Mouse (Mus musculus) fat pad, adult 2 months (tissue): ENCODE results near the gene Adcy5.

ENCODE experiments used
- DNase-seq: peaks from one replicate; pipeline ENCODE4 v3.0.0-alpha.2; 2011; ENCODE audit warnings: low read depth, low spot score; ENCODE audit errors: extremely low read depth

Adcy5 gene

GRCm38 (mm10) chr16:35155391-35156305 lies 971 bp downstream of the Adcy5 start:
- no peak for DNase-seq

DNA sequence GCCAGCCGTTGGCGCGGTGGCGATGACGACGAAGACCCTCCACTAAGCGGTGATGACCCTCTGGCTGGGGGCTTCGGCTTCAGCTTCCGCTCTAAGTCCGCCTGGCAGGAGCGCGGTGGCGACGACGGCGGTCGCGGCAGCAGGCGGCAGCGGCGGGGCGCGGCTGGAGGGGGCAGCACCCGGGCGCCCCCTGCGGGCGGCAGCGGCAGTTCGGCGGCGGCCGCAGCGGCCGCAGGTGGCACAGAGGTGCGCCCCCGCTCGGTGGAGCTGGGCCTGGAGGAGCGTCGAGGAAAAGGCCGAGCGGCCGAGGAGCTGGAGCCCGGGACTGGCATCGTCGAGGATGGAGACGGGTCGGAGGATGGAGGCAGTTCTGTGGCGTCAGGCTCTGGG lies 1.6 kb downstream of the Adcy5 start:
- DNase-seq: no peak

GRCm38 (mm10) chr16:35156832-35157231 lies 2.2 kb downstream of the Adcy5 start:
- no peak for DNase-seq

DNA sequence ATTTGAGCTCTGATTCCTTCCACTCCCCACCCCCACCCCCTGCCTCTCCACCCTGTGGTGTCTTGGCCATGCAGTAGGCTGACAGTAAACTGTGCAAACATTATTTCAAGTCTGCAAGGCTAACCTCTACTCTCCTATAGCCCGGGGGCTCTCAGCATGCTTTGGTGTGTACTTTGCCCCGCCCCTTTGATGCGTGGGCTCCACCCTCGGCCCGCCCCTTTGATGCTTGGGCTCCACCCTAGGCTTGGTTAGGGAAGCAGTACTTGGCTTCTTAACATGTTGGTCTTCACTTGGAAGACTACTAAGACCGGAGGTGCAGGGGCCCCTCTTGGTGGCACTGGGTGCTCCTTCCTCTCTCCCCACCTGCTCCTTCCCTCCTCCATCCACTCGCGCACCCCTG lies 4.9 kb downstream of the Adcy5 start:
- no peak for DNase-seq

GRCm38 (mm10) chr16:35159991-35160390 lies 5.3 kb downstream of the Adcy5 start:
- DNase-seq: no peak

DNA sequence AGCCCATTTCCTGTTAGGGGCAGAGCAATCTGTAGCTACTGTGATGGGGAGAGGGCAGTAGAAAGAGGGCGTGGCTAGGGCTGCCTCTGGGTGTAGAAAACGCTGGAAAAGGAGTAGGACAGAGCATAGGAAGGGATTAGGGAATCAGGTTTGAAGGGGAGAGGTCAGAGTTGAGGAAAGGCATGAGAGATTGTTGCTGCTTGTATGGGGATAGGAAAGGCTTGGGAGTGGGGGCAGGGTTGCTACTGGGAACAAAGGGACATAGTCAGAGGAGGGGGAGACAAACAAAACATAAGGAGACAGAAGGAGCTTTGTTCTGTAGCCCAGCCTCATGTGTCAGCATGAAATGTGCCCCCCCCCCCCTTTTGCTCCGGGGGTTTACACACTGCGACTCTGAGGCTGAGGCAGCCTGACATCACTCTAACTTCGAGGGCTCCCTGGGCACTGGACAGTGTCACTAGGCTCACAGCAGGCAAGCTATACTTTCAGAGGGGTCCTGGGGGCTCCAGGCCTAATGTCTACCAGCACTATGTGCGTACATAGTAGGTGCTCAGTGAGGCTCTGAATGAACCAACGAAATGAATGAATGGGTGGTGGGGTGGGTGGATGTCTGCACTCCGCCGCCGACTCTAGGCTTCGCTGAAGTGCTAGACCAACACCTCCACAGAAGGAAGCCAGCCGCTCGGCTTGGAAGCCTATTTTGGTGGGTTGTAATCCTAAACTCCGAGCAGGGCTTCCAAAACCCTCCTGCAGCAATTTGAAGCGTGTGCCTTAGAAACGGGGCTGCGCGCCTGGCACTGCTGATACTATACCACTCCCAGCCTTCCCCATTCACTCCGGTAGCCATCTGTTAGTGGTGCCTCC lies 9.9 kb downstream of the Adcy5 start:
- no peak for DNase-seq

- DNase-seq: no peak
These were observed 10.7 kb downstream of the Adcy5 start for GRCm38 (mm10) chr16:35165361-35165760.

DNA sequence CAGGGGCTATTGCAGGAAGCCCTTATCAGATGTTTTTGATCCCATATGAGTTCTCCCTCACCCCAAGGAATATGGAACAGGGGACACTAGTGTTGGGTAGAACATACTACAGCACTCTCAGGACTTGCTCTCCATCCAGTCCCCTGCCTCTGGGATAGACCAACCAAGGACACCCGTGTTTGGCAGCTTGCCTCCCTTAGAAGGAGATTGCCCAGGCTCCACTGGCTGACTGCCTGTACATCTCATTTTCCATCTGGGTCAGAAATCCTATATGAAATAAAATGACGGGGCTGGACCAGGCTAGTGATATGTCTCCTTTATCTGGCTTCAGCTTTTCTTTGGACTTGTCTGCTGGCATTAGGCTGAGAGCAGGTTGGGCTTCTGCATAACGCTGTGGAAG lies 11.1 kb downstream of the Adcy5 start:
- DNase-seq: no peak

GRCm38 (mm10) chr16:35169431-35169830 lies 14.8 kb downstream of the Adcy5 start:
- no peak for DNase-seq

DNA sequence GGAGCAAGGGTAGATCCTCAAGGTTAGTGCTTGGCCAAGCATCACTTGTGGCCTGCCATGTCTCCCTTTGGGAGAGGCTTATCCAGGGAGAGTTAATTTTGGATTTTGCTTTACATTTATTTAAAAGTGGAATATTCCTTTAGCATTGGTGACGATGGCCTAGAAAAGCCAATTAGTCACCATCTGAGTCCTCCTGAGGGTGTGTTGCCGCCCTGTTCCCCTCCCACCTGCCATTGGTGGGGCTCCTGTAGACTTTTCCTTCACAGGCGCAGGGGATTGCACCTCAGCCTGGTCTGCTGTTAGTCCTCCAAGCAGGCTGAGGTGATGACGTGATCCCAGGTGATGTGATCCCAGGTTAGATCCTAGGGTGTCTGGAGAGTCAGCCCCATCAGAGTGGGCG lies 17.5 kb downstream of the Adcy5 start:
- DNase-seq: no peak

DNA sequence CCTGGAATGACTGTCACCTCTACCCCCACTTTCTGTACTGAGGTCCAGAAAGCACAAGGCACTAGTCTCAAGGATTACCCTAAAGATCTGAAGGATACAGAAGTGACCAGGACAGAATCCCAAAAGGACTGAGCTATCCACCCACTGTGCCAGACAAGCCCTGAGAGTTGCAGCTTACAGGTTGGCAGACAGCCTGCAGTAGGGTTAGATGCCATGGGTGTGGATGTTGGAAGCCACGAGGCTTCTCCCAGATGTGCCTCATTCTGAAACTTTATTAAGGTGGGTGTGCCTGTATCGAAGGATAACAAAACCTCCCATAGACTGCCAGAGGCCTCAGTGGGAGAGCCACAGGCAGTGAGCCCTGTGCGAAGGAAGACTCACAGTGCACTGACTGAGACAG lies 23.8 kb downstream of the Adcy5 start:
- DNase-seq: no peak

- no peak for DNase-seq
These were observed 24.4 kb downstream of the Adcy5 start for GRCm38 (mm10) chr16:35179082-35179481.

DNA sequence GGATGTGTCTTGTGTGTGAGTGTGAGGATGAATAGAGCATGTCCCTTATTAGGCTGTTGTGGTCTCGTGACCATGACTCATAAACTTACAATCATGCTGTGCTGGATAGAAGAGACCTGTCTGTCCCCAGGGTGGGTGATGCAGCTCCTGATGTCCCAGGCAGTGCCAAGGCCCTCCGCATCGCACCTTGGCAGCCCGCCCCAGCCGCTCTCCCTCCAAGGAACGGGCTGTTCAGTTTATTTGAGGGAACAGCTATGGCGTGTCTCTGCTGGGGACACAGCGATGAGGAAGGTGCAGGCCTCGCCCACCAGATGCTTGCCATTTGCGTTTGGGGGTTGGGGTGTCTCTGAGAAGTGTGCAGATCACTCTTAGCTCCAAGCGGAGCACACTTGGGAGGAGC lies 28.5 kb downstream of the Adcy5 start:
- DNase-seq: no peak

DNA sequence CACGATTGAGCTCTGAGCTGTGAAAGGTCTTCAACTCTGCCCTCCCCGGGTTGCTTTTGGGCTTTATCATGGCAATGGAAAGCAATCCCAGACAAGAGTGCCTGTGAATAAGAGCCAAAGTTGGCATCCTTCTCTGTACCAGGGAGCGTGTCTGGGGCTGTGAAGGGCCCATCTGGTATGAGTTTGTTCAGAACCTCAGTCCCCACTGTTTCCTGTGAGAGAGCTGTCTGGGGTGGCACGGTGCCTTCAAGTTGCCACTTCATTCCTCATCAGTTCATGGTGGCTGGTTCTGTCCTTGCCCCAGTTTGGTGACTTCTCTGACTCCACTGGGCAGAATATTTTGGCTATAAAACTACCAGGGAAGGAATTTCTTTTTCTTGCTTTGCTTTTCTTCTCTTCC lies 33.4 kb downstream of the Adcy5 start:
- no peak for DNase-seq

GRCm38 (mm10) chr16:35189420-35190141 lies 34.9 kb downstream of the Adcy5 start:
- DNase-seq: no peak

- DNase-seq: no peak
These were observed 36.1 kb downstream of the Adcy5 start for GRCm38 (mm10) chr16:35190777-35191176.

DNA sequence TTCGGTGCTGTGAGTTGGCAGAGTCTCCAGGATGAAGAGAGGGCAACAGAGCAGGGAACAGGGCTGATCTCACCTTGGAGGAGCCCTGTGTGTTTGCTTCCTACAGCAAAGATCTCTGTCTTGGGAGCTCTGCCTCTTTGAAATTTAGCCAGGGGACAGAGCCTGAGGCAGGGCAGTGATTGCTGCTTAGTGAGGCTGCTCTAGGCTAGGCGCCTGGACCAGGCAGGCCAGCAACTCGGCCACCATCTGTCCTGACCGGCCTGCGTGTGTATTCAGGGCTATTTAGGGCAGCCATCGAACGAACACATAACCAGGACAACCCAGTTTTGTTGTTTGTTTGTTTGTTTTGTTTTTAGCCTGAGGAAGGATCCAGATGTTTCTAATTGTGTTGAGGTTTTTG lies 36.6 kb downstream of the Adcy5 start:
- DNase-seq: no peak

DNA sequence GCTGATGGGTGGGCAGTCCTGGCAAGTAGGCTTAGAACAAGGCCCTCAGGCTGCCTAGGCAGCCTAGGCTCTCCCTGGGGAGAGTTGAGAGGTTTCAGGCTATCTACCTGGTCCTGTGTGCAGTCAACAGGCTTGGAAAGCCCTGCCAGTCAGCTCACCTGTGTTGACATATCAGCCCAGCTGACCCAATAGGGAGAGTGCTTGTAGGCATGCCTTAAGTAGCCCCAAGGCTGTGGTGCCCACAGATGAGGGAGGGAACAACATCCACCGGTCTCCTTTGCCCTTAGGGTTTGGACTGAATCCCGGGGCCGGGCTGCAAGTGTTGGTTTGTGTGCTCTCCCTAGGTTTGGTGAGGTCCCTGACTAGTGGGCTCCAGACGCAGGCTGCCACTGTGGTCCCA lies 37.8 kb downstream of the Adcy5 start:
- DNase-seq: no peak

GRCm38 (mm10) chr16:35193357-35193756 lies 38.7 kb downstream of the Adcy5 start:
- no peak for DNase-seq

- no peak for DNase-seq
These were observed 45.2 kb downstream of the Adcy5 start for GRCm38 (mm10) chr16:35199721-35200431.
